Mouse (Mus musculus) small intestine, adult 2 months (tissue): ENCODE results near the gene Olfr211. TPM values are rescaled to one million over a fixed set of nuclear protein-coding genes. Genes with fewer than 3 reads are reported as not detected.

Experiments
- H3K27ac ChIP-seq: fragments of 200-500 bp; 2 replicates; pipeline ENCODE4 v1.5.1; 2012; ENCODE audit warnings: low read depth, low read length, control low read depth, inconsistent platforms; ENCODE audit not compliant: insufficient read depth
- H3K27me3 ChIP-seq: fragments of 200-500 bp; 2 replicates; pipeline ENCODE4 v1.6.1; 2012; ENCODE audit warnings: mild to moderate bottlenecking, moderate library complexity, low read length, inconsistent platforms; ENCODE audit not compliant: control insufficient read depth, insufficient read depth
- H3K36me3 ChIP-seq: fragments of 200-500 bp; 2 replicates; pipeline ENCODE4 v1.6.1; 2012; ENCODE audit warnings: mild to moderate bottlenecking, low read length, control low read depth, inconsistent platforms; ENCODE audit not compliant: control insufficient read depth, insufficient read depth
- H3K4me1 ChIP-seq: fragments of 200-500 bp; 2 replicates; pipeline ENCODE4 v1.6.1; 2012; ENCODE audit warnings: low read length, inconsistent platforms, mixed read lengths; ENCODE audit not compliant: control insufficient read depth, insufficient read depth, insufficient read length
- H3K4me3 ChIP-seq: fragments of 200-500 bp; 2 replicates; pipeline ENCODE4 v1.5.1; 2012; ENCODE audit warnings: low read depth, mild to moderate bottlenecking, control low read depth, inconsistent platforms, low read length, moderate library complexity
- CTCF ChIP-seq: fragments of 200-500 bp; IDR thresholded peaks from 2 replicates; pipeline ENCODE4 v1.5.1; 2012; ENCODE audit warnings: low read depth, mild to moderate bottlenecking, control low read depth, inconsistent platforms, low read length, moderate library complexity, mixed read lengths; ENCODE audit not compliant: insufficient replicate concordance, insufficient read length; ENCODE audit errors: extremely low read depth
- POLR2A ChIP-seq: fragments of 200-500 bp; IDR thresholded peaks from 2 replicates; pipeline ENCODE4 v1.6.1; 2012; ENCODE audit warnings: low read depth, mild to moderate bottlenecking, control low read depth, inconsistent platforms, low read length, moderate library complexity
- WGBS: fragments of 180-500 bp; shearing (Covaris S2); methylation state at CpG from one replicate; pipeline ENCODE4 v1.1.7; 2018; 5-methylcytosine and 5-hydroxymethylcytosine counted together
- polyA plus RNA-seq: library from polyadenylated mRNA; depleted of rRNA; stranded (reverse); fragments of >200 nt; gene quantifications from 2 replicates; pipeline ENCODE4 v1.2.3, GENCODE M21; 2012; rRNA removed

Olfr211 gene
- not detected in 2 replicates for polyA plus RNA-seq

DNA sequence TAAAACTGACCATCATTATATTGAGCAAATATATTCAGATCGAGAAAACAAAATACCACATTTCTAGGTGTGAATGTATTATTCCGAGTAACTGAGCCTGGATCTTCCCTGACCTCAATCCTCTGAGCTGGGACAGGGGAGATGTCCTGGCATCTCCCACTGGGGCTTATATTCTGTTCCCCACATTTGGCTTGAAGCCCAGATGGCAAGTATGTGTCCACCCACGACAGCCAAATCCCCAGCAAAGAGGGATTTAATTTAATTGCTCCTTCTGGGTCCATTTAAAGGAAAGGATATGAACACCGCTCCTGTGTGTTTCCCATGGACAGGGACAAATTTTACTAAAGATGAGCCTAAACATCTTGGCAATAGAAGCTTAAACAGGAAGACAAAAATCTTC lies at the start of gene Olfr211:
TSS of gene Olfr211 (plus strand) at position 301 of the 400 bp plus-strand sequence.
- H3K4me1 ChIP-seq: no peaks in the 10 kb centered on the region
- no peaks in the 10 kb centered on the region for H3K27me3 ChIP-seq
- TF ChIP-seq CTCF: no peak
- no peak for TF ChIP-seq POLR2A
- 72% methylated on average over 4 of the region's 4 CpGs for WGBS
- no peak within 1 kb of the TSS for H3K27ac ChIP-seq
- H3K36me3 ChIP-seq: no peaks in the 10 kb centered on the region
- H3K4me3 ChIP-seq: no peak within 1 kb of the TSS

DNA sequence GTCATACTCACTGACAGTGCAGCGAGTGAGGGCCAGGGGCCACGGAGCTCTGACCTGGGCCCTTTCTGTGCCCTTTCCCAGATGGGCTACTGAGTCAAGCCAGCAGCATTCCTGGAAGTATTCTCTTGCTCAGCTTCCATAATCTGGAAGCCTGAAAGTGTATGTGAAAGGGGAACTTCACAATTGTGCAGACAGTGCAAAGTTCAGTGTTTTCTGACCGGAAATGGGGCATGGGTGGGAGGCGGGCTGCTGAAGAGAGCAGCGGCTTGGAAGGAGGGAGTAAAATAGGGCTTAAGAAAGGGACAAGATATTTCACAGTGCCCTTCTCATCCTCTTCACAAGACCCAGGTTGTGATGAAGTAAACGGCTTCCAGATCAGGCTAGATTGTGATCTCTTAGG lies 49.4 kb upstream of the Olfr211 start:
- WGBS: 62% methylated on average over 6 of the region's 6 CpGs
- Histone ChIP-seq H3K4me3 (no peak overlapping the region), H3K27me3 (no peaks in the 10 kb centered on the region), H3K4me1 (no peaks in the 10 kb centered on the region), H3K27ac (no peak overlapping the region), H3K36me3 (no peaks in the 10 kb centered on the region)
- no peak for TF ChIP-seq CTCF

DNA sequence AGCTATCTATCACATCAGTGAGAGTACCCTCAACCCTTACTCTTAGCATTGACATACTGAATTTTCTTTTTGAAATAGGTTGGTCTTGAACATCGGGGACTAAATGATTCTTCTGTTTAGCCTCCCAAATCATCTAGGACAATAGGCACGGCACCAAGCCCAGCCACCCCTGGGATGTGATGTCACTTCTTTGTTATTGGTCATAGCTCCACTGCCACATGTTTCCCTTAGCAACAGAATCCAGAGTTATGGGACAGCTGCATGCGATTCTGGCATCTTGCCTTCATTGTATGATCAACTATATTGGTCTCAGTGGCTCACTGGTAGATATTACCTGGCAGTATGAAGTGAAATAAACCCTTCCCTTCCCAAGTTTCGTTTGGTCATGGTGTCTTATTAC lies 48.4 kb upstream of the Olfr211 start:
- Histone ChIP-seq H3K4me3 (no peak overlapping the region), H3K27me3 (no peaks in the 10 kb centered on the region), H3K27ac (no peak overlapping the region), H3K36me3 (no peaks in the 10 kb centered on the region), H3K4me1 (no peaks in the 10 kb centered on the region)
- 66% methylated on average over 4 of the region's 4 CpGs for WGBS
- TF ChIP-seq CTCF: no peak
- no peak for TF ChIP-seq POLR2A

DNA sequence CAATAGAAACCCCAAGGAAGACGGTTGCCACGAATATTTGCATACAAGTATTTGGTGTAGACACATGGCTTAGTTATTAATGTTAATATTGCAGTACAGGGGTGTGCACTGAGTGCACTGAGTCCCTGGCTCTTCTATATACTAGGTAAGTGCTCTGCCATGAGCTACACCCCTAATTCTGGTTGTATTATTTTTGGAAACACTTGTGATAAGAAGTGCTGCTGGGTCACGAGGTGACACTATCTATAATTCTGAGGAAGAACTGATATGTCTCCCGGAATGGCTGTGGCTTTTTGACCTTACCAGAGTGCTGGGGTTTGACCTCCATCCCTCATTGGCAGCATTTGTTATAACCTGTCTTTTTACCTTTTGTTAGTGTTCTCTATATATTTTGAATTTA lies 48.0 kb upstream of the Olfr211 start:
- Histone ChIP-seq H3K27me3 (no peaks in the 10 kb centered on the region), H3K27ac (no peak overlapping the region), H3K4me1 (no peaks in the 10 kb centered on the region), H3K36me3 (no peaks in the 10 kb centered on the region), H3K4me3 (no peak overlapping the region)
- TF ChIP-seq POLR2A (no peak), CTCF (no peak)
- 42% methylated on average over 4 of the region's 4 CpGs for WGBS

DNA sequence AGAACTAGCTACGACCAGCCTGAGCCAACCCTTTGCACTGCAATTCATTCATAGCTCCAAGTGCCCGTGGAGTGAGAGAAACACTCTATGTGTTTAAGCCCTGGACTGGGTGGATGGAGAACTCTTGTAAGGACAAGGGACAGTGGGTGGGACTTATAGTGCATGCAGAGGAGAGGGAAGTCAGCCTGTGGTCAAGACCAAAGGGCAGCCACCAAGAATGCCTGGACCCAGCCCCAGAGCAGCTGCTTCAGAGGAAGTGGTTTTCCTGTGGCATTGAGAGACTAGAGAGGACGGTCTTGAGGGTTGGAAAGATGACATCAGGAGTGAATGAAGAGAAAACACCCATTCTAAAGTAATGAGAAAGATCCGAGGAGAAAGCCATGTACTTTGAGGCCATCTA lies 33.1 kb upstream of the Olfr211 start:
- H3K27ac ChIP-seq: no peak overlapping the region
- H3K4me3 ChIP-seq: no peak overlapping the region
- H3K4me1 ChIP-seq: peaks cover 3% of the 10 kb centered on the region
- no peak for TF ChIP-seq CTCF
- no peak for TF ChIP-seq POLR2A
- WGBS: 58% methylated on average over 4 of the region's 4 CpGs
- H3K27me3 ChIP-seq: 0 out of 2 replicates have a peak, but pooled peaks cover 7% of the 10 kb centered on the region
- H3K36me3 ChIP-seq: no peaks in the 10 kb centered on the region

DNA sequence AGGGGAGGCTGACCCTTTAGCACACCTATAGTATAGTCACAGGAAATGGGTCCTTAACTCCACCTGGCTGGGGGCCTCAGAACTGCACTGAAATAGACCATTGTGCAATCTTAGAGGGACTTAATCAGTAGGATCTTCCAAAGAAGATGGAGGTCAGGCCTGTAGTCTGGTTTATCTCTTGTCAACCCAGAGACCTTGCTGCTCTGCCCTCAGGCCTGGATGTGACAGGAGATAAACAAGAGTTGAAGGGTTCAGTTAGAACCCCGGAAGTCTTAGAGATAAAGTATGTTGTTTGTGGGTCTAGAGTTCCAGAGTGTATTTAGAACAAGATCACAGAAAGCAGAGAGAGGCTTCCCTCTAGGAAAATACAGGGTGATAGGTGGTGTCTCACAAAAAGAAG lies 32.4 kb upstream of the Olfr211 start:
- H3K4me3 ChIP-seq: no peak overlapping the region
- WGBS: 50% methylated on average over 1 of the region's 1 CpGs
- no peak for TF ChIP-seq POLR2A
- no peak for TF ChIP-seq CTCF
- no peaks in the 10 kb centered on the region for H3K36me3 ChIP-seq
- H3K27me3 ChIP-seq: 0 out of 2 replicates have a peak, but pooled peaks cover 7% of the 10 kb centered on the region
- peaks cover 4% of the 10 kb centered on the region for H3K4me1 ChIP-seq
- H3K27ac ChIP-seq: no peak overlapping the region

DNA sequence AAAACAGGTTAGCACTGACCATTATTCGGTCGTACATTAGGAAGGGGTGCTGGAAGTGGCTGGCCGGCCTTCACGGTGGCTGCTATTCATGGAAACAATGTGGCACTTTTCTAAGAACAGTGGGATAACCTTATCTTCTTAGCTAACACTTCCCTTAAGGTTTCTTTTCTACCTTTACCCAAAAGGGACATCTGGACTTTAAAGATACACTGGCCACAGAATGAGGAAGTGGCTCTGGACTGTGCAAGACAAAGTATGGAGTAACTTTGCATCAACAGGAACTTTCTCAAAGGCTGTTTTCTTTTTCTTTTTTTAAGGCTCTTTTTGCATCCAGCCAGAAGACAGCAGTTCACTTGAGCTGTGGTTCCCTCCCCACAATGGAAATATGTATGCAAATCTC lies 30.2 kb upstream of the Olfr211 start:
- 64% methylated on average over 4 of the region's 4 CpGs for WGBS
- 0 out of 2 replicates have a peak, but pooled peaks cover 7% of the 10 kb centered on the region for H3K27me3 ChIP-seq
- H3K4me3 ChIP-seq: no peak overlapping the region
- H3K36me3 ChIP-seq: no peaks in the 10 kb centered on the region
- TF ChIP-seq CTCF: no peak
- no peak for TF ChIP-seq POLR2A
- peaks cover 4% of the 10 kb centered on the region for H3K4me1 ChIP-seq
- H3K27ac ChIP-seq: no peak overlapping the region

DNA sequence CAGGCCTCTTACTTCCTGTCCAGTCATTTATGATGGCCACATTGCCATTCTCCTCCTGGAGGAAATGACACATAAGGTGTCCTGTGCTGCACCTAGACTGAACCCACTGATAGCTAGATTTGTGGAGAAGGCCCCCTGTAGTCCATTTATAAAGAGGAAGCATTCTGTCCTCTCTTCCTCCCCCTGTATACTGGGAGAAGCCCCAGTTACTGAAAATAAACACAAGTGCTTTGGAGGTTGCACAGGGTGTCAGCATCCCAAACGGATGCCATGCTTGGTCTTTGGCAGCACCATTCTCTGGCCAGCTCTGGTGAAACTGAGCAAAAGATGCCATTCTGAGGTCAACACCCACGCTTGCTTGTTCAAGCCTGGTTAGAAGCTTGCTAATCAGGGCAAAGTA lies 29.7 kb upstream of the Olfr211 start:
- H3K4me3 ChIP-seq: no peak overlapping the region
- no peaks in the 10 kb centered on the region for H3K36me3 ChIP-seq
- WGBS: 61% methylated on average over 2 of the region's 2 CpGs
- peaks cover 4% of the 10 kb centered on the region for H3K4me1 ChIP-seq
- H3K27ac ChIP-seq: peak overlapping the region; percentile 12; the same call in 1 of the 2 replicates
- 0 out of 2 replicates have a peak, but pooled peaks cover 7% of the 10 kb centered on the region for H3K27me3 ChIP-seq
- TF ChIP-seq CTCF: no peak
- no peak for TF ChIP-seq POLR2A
